9 mouse cellular contexts compared by ENCODE assay signal in the genomic region with DNA sequence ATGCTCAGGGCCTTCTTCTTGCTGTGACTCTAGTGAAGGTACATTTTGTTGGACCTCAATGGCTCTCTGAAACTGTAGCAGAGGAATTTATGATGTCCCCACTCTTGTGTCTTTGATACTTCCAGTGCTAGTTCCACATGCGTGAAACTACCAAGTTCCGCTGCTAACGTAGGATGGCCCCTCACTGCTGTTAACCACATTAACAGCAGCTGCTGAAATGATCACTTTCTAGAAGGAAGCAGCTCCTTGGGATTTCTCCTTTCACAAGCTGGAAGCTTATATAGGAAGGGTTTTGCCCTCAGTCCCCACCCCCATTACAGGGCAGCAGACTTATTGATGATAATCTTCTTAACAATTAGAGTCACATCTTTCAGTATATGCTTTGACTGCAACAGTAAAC.
"Had no signal": no experiment of that assay in that cellular context is flagged by ENCODE, and none has a peak within 500 bp of the region (broad histone marks: within the 10 kb centered on the region; RNA-seq: fewer than 3 reads in every experiment).

No protein-coding gene starts in this region.

- ATAC-seq: midbrain, embryonic 16.5 days had no signal

- DNase-seq: lung, adult 18-20 months; lung, embryonic 14.5 days; lung, postnatal 10 days; lung, postnatal 4 days; midbrain, embryonic 14.5 days; right cerebral cortex, postnatal 14 days; thymus, adult 2 months; thymus, postnatal 25 days had no signal
